Mouse (Mus musculus) erythroblast, adult 5-6 weeks (primary cell): ENCODE measurements around the gene Cd52. TPM values are rescaled to one million over a fixed set of nuclear protein-coding genes. Genes with fewer than 3 reads are reported as not detected.
A peak's percentile ranks its signal among the peaks of the same experiment; 100 is the strongest.

Experiments used
- ATAC-seq: replicated peaks from 2 replicates; pipeline ENCODE4 v1.8.0; 2016; ENCODE audit warnings: moderate number of reproducible peaks, mild to moderate bottlenecking, moderate TSS enrichment, inconsistent platforms; ENCODE audit not compliant: poor library complexity, low FRiP score, severe bottlenecking
- total RNA-seq, 2 experiments: library from RNA; stranded (forward) in 1 of 2; stranded (reverse) in 1 of 2; fragments of 150-400 nt in 1 of 2; fragments of 200-764, 138-1000 nt in 1 of 2; gene quantifications; 2 replicates each; pipeline versions ENCODE4 v1.2.3 to v1.2.4; 2015 to 2017; ENCODE audit warnings: low replicate concordance in 2 of 2

The Cd52 gene
- total RNA-seq, 2 experiments from 2014 or later: 324 to 347 TPM

GRCm38 (mm10) chr4:134120192-134120805 is 25.4 kb upstream of the Cd52 start:
- ATAC-seq: no peak

- 0 out of 2 replicates have a peak, but pooled peaks have one; percentile 33 for ATAC-seq
These were observed 24.8 kb upstream of the Cd52 start for GRCm38 (mm10) chr4:134119644-134120043.

GRCm38 (mm10) chr4:134119042-134119441 is 24.2 kb upstream of the Cd52 start:
- ATAC-seq: no peak

GRCm38 (mm10) chr4:134118126-134118800 is 23.4 kb upstream of the Cd52 start:
- no peak for ATAC-seq

GRCm38 (mm10) chr4:134117012-134117411 is 22.1 kb upstream of the Cd52 start:
- no peak for ATAC-seq

- no peak for ATAC-seq
These were observed 21.6 kb upstream of the Cd52 start for GRCm38 (mm10) chr4:134116501-134116900.

GRCm38 (mm10) chr4:134115215-134116144 is 20.6 kb upstream of the Cd52 start:
- no peak for ATAC-seq

- no peak for ATAC-seq
These were observed 19.2 kb upstream of the Cd52 start for GRCm38 (mm10) chr4:134114038-134114437.

GRCm38 (mm10) chr4:134113356-134113994 is 18.6 kb upstream of the Cd52 start:
- ATAC-seq: no peak

- ATAC-seq: no peak
These were observed 17.5 kb upstream of the Cd52 start for GRCm38 (mm10) chr4:134112403-134112802.

GRCm38 (mm10) chr4:134110653-134111052 is 15.8 kb upstream of the Cd52 start:
- ATAC-seq: no peak

GRCm38 (mm10) chr4:134108196-134108595 is 13.3 kb upstream of the Cd52 start:
- ATAC-seq: no peak

GRCm38 (mm10) chr4:134107730-134108129 is 12.8 kb upstream of the Cd52 start:
- no peak for ATAC-seq

- ATAC-seq: no peak
These were observed 11.2 kb upstream of the Cd52 start for GRCm38 (mm10) chr4:134106105-134106504.

- no peak for ATAC-seq
These were observed 7.8 kb upstream of the Cd52 start for GRCm38 (mm10) chr4:134102742-134103119.

- peak; percentile 99 for ATAC-seq
These were observed 7.3 kb upstream of the Cd52 start, which contains the start of gene Ubxn11 for GRCm38 (mm10) chr4:134101979-134102741. TSS of gene Ubxn11 (plus strand) at chr4:134102570.

GRCm38 (mm10) chr4:134100245-134100644 is 5.4 kb upstream of the Cd52 start:
- no peak for ATAC-seq

GRCm38 (mm10) chr4:134098628-134099027 is 3.7 kb upstream of the Cd52 start:
- no peak for ATAC-seq

GRCm38 (mm10) chr4:134097015-134097608 is 2.2 kb upstream of the Cd52 start:
- ATAC-seq: no peak
